Mouse (Mus musculus) thymus, postnatal 10 days (tissue): ENCODE measurements around the gene Fkbp9.
A peak's percentile ranks its signal among the peaks of the same experiment; 100 is the strongest.

ENCODE experiments used
- DNase-seq, 2 experiments: peaks; one replicate each; pipeline ENCODE4 v3.0.0; 2021; ENCODE audit warnings: low spot score in 2 of 2

Gene Fkbp9

DNA sequence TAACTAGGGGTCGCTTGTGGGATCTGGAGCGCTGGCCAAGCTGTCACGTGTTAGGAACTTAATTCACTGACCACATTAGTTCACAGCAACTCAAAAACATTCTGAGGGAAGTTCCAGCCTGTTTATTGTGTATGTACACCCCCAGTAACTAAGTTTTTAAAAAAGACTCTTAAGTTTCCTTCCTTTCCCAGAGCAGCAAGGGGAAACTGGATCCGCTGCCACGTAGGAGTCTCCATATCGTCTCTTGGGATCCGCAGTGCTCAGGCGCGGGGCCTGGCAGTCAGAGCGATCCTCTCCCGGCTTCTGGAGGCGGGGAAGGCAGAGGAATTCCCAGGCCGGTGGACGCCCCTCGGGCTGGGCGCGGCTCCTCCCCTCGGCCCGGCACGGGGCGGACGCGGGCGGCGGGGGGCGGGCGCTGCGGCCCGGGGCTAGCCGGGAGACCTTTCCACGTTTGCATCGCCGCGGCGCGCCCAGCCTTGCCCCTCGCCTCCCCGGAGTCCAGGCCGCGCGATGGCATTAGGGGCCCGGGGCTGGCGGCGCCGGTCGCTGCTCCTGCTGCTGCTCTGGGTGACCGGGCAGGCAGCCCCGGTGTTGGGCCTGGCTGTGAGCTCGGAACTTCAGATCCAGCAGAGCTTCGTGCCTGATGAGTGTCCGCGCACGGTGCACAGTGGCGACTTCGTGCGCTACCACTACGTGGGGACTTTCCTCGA is at the start of gene Fkbp9:
Gene Fkbp9 (plus strand): TSS at position 363 of the 710 bp plus-strand sequence.
- peak in 1 of 2 experiments; percentile 3 for DNase-seq

DNA sequence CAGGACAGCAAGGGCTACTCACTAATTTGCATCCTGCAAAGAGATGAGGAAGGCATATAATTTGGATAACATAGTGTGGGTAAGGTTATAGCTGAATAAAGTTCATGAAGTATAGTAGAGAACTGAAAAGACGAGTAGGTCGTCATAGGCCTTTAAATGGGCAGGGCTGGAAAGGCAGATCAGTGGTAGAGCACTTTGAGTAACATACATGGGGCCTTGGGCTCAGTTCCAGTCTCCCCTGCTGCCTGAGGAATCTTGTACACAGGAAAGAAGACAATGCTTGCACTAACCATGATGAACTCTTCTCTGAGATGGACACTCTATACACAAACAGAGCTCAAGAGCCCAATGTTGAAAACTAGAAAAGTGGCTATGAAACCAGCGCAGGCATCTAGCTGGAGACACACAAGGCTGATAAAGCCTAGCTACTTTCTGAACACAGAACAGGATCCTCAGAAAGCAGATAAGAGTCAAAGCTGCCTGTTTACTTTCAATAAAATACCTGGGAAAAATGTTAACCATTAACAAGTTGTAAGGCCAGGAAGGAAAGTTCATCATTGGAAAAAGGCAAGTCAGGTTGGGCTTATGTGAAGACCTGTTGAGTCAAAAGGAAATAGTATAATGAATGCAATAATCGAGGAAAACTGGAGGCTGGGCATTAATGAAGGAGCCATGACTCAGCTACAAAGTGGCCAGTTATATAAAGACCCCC is 48.1 kb upstream of the Fkbp9 start:
- DNase-seq, result no peak

DNA sequence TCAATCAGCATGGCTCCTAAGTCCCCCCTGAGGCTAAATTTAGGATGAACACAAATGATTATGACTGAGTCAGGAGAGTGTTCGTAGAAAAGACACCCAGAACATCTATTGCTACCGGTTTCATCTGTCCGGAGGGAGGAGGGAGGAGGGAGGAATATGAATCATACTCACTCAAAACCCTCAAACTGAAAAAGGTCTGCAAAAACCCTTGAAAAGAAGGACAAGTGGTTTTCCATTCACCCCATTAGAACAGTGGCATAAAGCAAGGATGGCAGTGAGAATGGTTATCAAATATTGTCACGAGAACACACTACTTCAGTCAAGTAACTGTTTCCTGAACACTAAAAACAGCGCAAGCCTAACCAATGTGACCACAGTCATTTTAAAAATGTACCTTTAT is 46.8 kb upstream of the Fkbp9 start:
- DNase-seq, result no peak

DNA sequence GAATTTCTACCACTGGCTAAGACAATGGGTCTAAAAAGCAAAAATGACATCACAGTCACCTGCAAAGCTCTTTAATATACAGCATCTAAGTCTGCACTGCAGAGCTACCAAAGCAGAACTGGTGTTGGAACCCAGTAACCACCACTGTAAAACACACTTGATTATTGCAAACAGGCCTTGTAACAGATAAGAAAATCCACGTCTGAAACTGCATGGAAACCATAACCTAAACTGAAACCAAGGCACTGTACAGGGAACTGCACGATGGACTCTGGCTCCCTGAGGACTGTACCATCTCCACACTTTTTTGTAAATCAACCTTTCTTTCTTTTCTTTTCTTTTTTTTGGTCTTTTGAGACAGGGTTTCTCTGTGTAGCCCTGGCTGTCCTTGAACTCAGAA is 44.2 kb upstream of the Fkbp9 start:
- no peak for DNase-seq

DNA sequence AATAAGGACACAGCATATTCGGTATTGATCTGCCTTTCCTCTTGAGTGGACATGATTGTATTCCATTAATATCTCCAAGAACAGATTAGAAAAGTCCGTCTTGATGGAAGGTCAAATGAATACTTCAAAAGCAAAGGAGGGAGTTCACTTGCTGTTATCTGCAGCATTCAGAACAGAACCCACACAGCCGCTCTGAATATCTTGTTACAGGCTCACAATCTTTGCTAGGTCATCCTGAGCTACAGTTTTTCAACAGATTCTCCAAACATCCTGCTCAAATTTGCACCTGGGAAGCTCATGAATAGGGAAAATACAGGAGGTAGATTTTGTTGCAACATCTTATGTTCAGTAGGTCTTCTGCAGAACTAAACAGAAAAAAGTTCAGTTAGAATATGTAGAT is 42.5 kb upstream of the Fkbp9 start:
- DNase-seq, result no peak

DNA sequence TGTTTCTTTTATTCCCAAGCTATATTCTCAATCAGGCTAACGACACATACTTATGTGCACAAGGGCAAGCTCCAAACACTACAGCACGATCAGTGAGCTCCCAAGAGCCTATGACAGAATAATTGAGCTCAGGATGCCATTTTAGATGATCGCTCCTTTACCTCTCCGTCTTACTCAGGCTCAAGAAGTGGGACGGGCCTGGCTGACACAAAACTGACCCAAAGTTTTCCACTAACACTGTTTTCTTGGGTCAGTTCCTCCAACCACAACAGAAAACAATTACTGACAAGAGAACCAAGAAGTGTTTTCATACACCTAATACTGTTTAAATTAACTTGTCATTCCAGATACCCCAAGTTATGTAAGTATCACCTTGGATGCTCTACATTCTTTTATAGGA is 37.0 kb upstream of the Fkbp9 start:
- DNase-seq, result no peak

DNA sequence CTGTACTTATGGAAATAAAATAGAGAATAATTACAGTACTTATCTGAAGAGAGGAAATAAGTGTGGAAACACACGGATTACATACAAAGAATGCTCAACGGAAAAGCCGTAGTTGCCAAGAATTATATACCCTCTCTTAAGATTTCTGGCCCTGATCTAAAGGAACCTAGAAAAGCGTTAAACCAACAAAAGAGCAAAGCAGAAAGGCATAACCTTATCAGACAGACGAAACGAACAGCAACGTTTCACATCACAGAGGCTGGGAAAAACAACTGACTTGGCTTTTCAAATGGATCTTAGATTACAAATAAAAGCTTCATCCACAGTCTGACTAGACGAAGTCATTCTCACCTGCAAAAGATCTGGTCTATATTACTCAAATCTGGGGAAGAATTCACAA is 35.6 kb upstream of the Fkbp9 start:
- DNase-seq, result no peak

DNA sequence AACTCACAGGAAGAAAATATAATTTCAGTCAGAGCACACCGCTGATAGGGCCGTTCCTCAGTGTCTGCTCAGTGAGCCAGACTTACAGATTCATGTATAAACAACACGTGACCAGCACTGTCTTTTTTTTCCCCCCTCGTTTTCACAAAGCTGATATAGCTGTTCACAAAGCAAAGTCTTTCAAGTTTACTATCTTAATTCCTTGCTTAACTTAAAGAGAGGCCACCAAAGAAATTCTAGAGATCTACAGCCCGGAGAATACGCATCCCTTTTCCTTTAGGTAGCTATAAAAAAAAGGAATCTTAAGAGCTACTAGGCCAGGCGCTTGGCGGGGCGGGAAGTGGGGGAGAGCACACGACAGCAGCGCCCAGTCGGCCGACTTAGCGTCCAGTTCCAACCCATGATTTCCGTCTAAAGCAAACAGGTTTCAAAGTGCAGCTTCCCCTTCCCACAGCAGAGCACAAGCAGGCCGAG is 35.2 kb upstream of the Fkbp9 start:
- peak in 1 of 2 experiments; percentile 17 for DNase-seq

DNA sequence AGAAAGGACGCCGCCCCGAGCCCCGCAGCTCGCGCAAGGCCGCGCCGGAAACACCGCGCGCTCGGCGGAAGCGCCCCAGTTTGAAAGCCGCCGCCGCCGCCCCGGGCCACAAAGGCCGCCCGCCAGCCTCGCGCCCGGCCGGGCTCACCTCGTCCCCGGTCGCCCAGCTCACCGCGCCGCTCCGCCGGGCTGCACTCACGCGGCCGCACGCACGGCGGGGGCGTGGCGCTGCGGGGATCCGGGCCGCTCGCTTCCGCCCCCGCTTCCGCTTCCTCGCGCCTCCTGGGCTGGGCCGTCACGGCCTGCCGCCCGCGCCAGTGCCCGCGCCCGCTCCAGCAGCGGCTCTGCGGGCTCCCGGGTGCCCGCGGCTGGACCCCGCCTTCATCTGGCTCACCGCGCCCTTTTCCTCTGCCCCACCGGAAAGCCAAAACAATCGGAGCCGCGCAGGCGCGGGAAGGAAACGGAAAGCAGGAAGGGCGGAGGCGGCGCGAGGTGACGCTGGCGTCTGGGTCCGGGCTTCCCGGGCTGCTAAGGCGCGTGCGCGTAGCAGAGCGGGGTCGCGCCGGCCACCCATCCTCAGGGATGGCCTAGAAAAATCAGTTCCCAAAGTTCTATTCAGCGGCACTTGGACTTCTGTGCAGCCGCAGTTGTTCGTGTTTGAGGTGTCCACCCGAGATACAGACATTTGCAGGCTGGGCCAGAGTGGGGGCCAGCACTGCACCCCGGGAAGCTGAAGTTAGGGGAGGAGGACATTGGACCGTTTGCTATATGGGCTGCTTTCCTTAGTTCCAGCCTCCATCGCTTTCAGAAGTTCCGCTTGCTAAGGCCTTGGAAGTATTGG is 34.3 kb upstream of the Fkbp9 start, which contains the start of gene Kbtbd2:
Gene Kbtbd2 (minus strand): TSS at position 503 of the 841 bp plus-strand sequence.
- peak; percentile 90 to 91 for DNase-seq

DNA sequence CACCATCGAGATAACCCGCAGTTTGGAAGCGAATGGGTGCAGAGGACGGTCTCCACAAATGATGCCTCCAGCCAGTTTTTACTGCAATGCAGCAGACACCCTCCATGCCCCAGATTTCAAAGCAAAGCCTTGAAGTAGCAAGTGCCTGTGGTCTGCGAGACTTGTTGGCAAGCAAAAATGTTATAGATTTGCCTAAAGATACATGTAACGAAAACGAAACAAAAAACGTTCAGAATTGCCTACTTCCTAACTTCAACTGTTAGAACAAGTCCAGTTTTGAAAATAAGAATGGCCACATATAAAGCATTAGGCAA is 33.8 kb upstream of the Fkbp9 start:
- DNase-seq, result no peak

DNA sequence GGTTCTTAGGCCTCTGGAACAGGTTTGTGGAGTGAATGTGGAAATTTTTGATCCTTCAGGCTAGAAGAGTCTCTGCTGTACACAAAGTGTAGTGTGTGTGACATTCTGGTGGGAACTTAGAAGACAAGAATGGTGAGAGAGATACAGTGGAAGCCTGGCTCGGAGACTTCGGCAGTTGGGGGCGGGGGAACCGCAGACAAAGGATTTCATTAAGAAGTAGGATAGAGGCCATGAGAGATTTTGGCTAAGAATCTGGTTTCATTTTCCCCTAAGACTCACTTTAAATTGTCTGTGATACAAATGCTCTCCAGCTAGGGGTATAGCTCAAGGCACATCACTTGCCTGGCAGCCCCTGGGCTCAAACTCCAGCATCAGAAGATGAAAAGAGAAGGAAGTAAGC is 26.8 kb upstream of the Fkbp9 start:
- no peak for DNase-seq

DNA sequence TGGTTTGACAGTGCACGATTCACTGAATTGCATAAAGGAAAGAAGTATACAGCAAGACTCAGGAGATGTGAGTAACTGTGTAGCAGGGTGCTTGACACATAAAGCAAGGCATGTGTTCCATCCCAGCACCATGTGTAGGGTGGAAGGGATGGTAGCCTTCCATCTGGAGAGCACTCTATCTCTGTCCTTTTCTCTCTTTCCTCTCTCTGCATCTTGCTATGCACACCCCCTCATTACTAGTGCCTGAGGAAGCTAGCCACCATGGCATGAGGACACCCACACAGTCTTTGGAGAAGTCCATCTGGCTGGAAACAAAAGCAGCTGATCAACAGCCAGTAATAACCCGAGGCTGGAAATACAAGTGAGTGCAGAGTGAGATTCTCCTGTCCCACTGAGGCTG is 25.7 kb upstream of the Fkbp9 start:
- DNase-seq, result no peak

DNA sequence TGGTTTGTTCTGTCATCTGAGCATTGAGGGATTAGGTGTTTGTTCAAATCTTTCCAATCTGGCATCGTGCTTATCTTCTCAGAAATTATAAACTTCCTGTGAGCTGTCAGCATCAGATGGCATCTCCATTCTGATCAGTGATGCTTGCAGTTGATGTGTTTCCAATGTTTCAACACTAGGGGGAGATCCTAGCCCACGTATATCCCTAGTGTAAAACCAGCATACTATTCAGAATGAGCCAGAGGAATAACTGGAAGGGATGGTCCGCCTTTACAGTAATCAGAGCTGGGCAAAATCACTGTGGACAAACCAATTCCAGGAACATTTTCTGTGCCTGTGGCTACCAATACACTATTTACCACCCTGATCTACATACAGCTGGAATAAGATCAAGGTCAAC is 23.2 kb upstream of the Fkbp9 start:
- peak in 1 of 2 experiments; percentile 46 for DNase-seq

DNA sequence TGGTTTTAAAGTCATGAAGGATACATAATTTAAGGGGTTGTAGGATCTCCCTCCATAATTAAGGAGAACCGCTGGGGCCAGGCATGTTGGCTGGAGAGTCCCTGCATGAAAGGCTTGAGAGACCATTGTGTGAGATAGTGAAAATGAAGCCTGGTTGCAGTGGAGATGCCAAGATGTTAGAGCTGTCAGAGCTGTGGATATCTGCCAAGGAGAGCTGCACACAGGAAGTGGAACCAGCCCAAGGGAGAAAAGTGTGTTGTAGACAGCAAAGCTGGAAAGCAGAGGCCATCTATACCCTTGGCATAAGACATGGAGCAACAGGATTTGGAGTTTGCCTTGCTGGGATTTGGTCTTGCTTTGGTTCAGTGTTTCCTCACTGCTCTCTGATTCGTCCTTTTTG is 18.5 kb upstream of the Fkbp9 start:
- DNase-seq, result no peak

DNA sequence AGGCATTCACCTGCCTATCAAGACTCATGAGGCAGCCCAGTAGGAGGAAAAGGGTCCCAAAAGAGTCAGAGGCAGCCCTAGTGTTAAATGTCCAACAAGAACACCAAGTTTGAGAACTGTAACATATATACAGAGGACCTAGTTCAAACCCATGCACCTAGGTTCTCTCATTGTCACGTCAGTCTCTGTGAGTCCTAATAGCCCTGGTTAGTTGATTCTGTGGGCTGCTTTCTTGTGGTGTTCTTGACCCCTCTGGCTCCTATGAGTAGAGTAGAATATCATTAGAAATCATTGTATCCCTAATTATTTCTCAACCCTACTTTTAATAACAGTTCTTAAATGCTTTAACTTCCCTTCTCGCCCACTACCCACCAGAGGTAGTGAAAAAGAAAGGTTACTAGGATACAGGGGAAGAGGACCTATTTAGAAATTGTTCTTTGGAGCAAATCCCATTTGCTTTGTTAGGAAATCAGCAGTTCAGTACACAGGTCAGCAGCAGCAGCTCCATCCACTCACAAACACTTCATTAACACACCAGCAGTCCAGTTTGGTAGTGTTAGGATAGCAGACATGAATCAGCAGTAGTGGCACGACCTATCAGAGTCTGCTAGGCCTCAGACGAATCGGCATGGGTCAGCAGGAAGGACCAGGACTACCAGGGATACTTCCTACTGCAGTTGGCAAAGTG is 13.3 kb upstream of the Fkbp9 start:
- no peak for DNase-seq

DNA sequence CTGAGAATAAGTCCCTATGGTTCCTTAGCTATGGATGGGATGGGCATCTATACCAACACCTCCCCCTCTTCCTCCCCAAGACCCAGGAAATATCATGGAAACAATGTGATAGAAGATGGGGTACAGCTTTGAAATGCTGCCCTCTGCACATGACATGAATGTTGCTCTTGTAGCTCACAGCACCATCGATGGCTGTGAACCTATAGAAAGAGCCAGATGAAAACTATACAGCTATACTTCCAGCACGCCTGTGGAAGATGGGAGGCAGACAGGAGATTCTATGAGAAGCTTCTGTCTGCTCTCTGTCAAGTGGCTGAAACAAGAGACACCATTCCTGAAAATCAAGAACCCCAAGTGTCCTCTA is 12.8 kb upstream of the Fkbp9 start:
- no peak for DNase-seq

DNA sequence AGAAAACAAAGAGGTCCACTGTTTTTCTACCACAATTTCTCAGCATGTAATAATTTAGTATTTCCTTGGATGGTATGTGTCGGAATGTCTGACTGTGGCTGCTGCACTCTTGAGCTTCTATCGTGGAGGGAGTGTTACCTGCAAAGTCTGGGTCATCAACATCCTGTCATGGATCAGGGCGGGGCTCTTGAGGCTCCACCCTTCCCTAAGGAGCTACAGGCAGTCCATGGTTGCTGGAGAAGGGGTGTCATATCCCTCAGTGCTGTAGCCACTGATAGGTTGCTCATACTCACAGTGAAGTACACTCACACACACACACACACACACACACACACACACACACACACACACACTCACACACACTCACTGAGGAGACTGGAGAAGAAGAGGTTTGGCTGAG is 6.2 kb upstream of the Fkbp9 start:
- no peak for DNase-seq

DNA sequence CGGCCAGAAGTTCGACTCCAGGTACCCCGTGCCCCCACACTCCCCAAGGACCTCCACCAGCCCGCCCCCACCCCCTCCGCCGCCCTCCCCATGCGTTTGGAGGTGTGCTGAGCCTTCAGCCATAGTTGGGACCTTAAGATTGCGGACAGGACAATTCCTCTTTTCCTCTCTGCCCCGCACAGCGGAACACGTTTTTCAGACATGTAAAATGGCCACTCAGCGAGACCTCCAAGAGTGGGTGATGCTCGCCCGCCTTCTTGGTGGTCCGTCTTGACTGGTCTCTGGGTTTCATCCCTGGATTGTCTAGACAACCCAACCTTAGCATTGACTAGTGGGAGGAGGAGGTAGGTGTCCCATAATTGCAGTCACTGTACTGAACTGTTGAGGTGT is 543 bp downstream of the Fkbp9 start:
- no peak for DNase-seq

DNA sequence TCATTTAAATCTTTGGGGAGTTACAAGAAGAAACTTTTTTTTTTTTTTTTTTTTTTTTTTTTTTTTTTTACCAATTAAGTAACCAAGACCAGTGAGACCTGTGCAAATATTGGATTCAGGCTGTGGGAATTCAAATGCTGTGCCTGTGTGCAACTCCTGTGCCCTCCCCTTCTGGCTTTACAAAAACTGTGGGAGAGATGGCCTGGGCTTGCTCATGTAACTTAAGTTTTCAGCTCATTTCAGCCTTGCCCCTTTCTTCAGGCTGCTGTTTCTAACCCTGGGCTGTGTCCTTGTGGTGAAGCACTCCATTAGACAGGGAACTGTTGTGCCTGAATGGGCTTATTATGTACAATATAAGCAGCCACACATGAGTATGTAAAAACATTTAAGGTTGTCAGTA is 971 bp downstream of the Fkbp9 start:
- DNase-seq, result no peak

DNA sequence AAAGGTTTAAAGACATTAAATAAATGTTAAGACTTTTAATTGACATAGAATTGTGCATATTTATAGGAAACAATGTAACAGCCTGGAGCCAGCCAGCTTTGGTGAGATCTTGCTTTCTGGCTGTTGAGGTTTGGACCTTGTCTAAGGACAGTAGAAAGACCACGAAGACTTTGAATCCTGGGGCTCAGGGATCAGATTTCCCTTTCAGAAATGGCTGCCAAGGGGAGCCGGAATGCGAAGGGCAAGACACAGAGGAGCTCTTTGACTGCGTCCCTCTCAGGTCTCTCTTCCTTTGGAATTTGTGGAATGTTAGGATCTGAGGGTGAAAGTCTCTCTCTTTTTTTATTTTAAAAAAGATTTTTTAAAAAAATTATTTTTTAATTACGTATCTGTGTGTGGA is 2.9 kb downstream of the Fkbp9 start:
- DNase-seq, result no peak

DNA sequence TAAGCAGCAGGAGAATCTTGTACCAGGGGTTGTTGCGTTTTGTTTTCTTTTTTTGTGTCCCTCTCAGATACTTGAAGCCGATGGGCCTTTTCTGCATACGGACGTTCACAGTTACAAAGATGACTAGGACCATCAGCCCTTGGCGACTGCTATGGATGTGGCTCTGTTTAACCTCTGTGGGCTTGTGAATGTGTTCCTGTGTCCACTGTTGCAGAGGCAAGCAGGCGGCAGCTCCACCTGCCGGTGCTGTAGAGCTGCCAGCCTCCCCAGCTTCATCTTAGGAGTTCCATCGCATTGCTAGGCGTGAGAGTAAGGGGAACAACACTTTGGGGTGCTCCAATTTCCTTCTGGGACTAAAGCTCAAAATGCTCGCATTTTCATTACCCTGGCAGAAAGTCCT is 3.7 kb downstream of the Fkbp9 start:
- DNase-seq, result no peak

DNA sequence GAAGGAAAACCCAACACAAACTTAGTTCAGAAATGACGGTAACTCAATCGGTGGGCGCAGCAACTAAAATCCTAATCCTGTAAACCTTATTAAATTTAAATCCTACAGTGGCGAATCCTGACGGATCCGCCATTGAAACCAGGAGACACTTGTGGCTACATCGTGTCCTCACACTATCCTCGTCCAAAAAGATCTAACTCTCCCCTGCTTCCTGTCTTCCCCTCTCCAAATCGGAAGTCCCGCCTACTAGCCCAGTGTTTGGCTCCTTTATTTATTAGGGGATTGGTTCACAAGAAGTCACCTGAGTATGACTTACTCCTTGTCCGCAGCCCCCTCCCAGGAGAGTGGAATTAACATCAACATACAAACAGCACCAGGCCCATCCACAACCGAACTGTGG is 5.3 kb downstream of the Fkbp9 start:
- DNase-seq, result no peak
